Mouse (Mus musculus) hindbrain, postnatal 0 days (tissue): ENCODE results near the gene Muc3. TPM values are rescaled to one million over a fixed set of nuclear protein-coding genes. Genes with fewer than 3 reads are reported as not detected.

Source experiments
- ATAC-seq: fragments of 200-750 bp; cut with Nextera tagmentation; 2 replicates; pipeline ENCODE4 v1.8.0; 2017; ENCODE audit warnings: mild to moderate bottlenecking, moderate TSS enrichment, moderate library complexity
- DNase-seq: peaks from one replicate; pipeline ENCODE4 v3.0.0-alpha.2; 2015; ENCODE audit warnings: low spot score
- H3K27ac ChIP-seq: fragments of 300-500 bp; sonication (generic); 2 replicates; pipeline ENCODE4 v1.5.1; 2014; ENCODE audit warnings: mild to moderate bottlenecking
- H3K27me3 ChIP-seq: fragments of 300-500 bp; sonication (generic); 2 replicates; pipeline ENCODE4 v1.6.1; 2014; ENCODE audit warnings: low read length, mixed read lengths; ENCODE audit not compliant: insufficient read depth
- H3K36me3 ChIP-seq: fragments of 300-500 bp; sonication (generic); 2 replicates; pipeline ENCODE4 v1.6.1; 2014; ENCODE audit warnings: low read length, mixed read lengths; ENCODE audit not compliant: insufficient read depth
- H3K4me1 ChIP-seq: fragments of 300-500 bp; sonication (generic); 2 replicates; pipeline ENCODE4 v1.6.1; 2014; ENCODE audit warnings: antibody characterized with exemption, low read length, mixed read lengths; ENCODE audit not compliant: insufficient read depth
- H3K4me2 ChIP-seq: fragments of 300-500 bp; sonication (generic); 2 replicates; pipeline ENCODE4 v1.6.1; 2014; ENCODE audit warnings: low read depth, mild to moderate bottlenecking, low read length, moderate library complexity, mixed read lengths
- H3K4me3 ChIP-seq: fragments of 300-500 bp; sonication (generic); 2 replicates; pipeline ENCODE4 v1.5.1; 2014; ENCODE audit warnings: low read length
- H3K9ac ChIP-seq: fragments of 300-500 bp; sonication (generic); replicated peaks from 2 replicates; pipeline ENCODE4 v1.6.1; 2014; ENCODE audit warnings: mild to moderate bottlenecking, low read length, moderate library complexity, mixed read lengths
- H3K9me3 ChIP-seq: fragments of 300-500 bp; sonication (generic); 2 replicates; pipeline ENCODE4 v1.6.1; 2016; ENCODE audit warnings: low read length, mixed read lengths
- CTCF ChIP-seq: IDR thresholded peaks from 2 replicates; pipeline ENCODE4 v1.5.1; 2016; ENCODE audit warnings: antibody characterized with exemption, control low read depth, low read depth
- WGBS: fragments of 180-500 bp; shearing (Covaris S2); extraction: QIAGEN DNeasy Blood & Tissue Kit; methylation state at CpG from one replicate; pipeline ENCODE4 v1.1.7; 2014; 5-methylcytosine and 5-hydroxymethylcytosine counted together
- polyA plus RNA-seq: library from polyadenylated mRNA; unstranded; fragments of >200 nt; fragmentation: Nextera tagmentation; extraction: Ambion mirVana; gene quantifications from 2 replicates; pipeline ENCODE4 v1.2.1, GENCODE M21; 2015
- total RNA-seq: library from RNA; depleted of rRNA; stranded (reverse); fragments of >200 nt; gene quantifications from 2 replicates; pipeline ENCODE4 v1.2.3, GENCODE M21; 2014

Gene Muc3
- total and polyA plus RNA-seq, 2 experiments from 2014 or later: not detected

DNA sequence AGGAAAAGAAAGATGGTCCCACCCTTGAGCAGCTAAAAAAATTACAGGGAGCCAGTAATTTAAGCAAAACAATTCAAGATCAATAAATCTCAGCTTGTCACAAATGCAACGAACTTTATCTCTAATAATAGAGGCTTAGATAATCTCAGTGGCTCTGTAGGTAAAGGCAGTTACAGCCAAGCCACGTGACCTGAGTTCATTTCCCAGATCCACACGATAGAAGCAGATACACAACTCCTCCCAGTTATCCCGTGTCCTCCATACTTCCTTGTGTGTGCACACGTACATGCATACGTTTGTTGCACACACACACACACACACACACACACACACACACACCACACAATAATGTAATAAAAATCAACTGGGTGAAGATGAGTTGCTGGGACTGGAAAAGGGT, 24.8 kb upstream of the Muc3 start:
- no peaks in the 10 kb centered on the region for H3K36me3 ChIP-seq
- no peaks in the 10 kb centered on the region for H3K27me3 ChIP-seq
- H3K9me3 ChIP-seq: 0 out of 2 replicates have a peak, but pooled peaks cover under 1% of the 10 kb centered on the region
- DNase-seq: no peak
- no peak overlapping the region for H3K27ac ChIP-seq
- H3K4me3 ChIP-seq: no peak overlapping the region
- no peaks in the 10 kb centered on the region for H3K4me1 ChIP-seq
- H3K4me2 ChIP-seq: no peak overlapping the region
- WGBS: 79% methylated on average over 6 of the region's 6 CpGs
- TF ChIP-seq CTCF: no peak
- ATAC-seq: no peak
- no peak overlapping the region for H3K9ac ChIP-seq

DNA sequence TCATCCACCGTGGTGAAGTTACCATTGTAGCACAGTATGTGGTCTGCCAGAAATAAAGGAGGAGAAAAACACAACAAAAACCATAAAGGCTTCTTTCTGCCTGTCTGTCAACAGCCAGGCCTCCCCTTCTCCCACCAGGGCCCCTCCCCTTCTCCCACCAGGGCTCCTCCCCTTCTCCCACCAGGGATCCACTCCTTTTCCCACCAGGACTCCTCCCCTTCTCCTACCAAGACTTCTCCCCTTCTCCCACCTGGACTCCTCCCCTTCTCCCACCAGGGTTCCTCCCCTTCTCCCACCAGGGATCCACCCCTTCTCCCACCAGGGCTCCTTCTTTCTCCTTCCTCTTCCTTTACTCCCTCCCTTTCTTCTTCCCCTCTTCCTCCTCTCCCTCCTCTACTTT, 23.5 kb upstream of the Muc3 start:
- H3K4me3 ChIP-seq: no peak overlapping the region
- no peaks in the 10 kb centered on the region for H3K27me3 ChIP-seq
- no peaks in the 10 kb centered on the region for H3K4me1 ChIP-seq
- no peaks in the 10 kb centered on the region for H3K36me3 ChIP-seq
- DNase-seq (no peak), ATAC-seq (no peak)
- WGBS: 0% methylated on average over 1 of the region's 1 CpGs
- no peak overlapping the region for H3K27ac ChIP-seq
- H3K9me3 ChIP-seq: no peaks in the 10 kb centered on the region
- TF ChIP-seq CTCF: no peak
- H3K4me2 ChIP-seq: no peak overlapping the region
- no peak overlapping the region for H3K9ac ChIP-seq

DNA sequence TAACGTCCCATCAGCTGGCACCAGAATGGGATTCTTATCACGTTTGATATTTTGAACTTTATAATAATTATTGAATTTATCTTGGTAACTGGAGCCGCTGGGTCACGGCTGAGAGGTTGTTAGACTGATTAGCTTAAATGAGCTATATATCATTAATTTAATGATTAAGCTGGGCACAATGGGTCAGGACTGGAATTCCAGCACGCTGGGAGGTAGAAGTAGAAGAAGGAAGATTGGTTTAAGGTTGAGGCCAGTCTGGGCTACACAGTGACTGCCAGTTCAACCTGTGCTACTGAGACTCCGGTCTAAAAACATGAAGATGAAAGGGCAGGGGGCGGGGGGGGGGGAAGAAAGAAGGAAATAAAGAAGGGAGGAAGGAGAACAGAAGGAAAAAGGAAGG, 22.4 kb upstream of the Muc3 start:
- ATAC-seq: no peak
- H3K9me3 ChIP-seq: no peaks in the 10 kb centered on the region
- no peak for TF ChIP-seq CTCF
- no peaks in the 10 kb centered on the region for H3K36me3 ChIP-seq
- no peaks in the 10 kb centered on the region for H3K27me3 ChIP-seq
- no peak overlapping the region for H3K9ac ChIP-seq
- WGBS: 67% methylated on average over 7 of the region's 7 CpGs
- no peak overlapping the region for H3K4me2 ChIP-seq
- H3K4me1 ChIP-seq: no peaks in the 10 kb centered on the region
- no peak for DNase-seq
- no peak overlapping the region for H3K27ac ChIP-seq
- no peak overlapping the region for H3K4me3 ChIP-seq

DNA sequence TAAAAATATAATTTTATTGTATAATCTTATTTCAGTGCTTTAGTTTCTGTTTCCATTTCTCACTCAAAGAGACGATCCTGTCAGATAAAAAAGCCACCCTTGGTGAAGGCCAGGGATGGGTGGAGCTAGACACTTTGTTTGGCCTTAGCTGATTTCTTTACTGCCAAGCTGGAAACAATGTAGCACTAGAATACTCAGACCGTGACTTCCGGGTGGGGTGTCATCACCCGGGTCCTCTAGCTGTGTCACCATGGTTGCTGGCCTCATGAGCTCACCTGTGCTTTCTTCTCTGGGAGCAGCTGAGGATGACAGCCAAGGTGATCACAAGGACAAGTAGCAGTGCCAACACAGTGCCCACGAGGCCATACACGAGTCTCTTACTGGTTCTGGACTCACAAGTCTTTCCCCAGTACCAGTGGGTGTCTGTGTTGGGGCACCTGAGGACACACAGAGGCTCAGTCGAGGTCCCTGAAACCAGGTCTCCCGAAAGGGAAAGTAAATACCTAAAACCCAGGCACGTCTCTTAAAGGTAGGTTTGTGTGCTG, 21.8 kb upstream of the Muc3 start:
- ATAC-seq: no peak
- no peaks in the 10 kb centered on the region for H3K27me3 ChIP-seq

DNA sequence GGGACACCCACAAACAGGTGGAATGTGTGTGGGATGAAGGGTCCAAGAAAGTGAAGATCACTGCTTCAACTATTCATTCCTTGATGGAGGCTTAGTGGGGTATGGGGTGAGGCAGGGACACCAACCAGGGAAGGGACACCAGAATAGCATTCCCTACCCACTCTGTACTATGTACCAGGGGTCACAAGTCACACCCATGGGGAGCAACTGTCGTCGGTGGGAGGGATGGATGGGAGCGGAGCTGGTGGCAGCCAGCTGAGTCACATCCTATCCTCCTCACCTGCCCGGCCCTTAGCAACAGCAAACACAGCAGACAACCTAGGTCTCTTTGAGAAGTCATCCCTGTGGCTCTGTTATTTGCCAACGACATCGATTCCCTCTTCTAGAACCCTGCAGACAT, 18.4 kb upstream of the Muc3 start:
- WGBS: 76% methylated on average over 6 of the region's 6 CpGs
- no peak for TF ChIP-seq CTCF
- H3K4me2 ChIP-seq: no peak overlapping the region
- H3K27ac ChIP-seq: no peak overlapping the region
- ATAC-seq: no peak
- no peaks in the 10 kb centered on the region for H3K27me3 ChIP-seq
- no peak for DNase-seq
- H3K9me3 ChIP-seq: no peaks in the 10 kb centered on the region
- no peaks in the 10 kb centered on the region for H3K4me1 ChIP-seq
- H3K4me3 ChIP-seq: no peak overlapping the region
- H3K9ac ChIP-seq: no peak overlapping the region
- H3K36me3 ChIP-seq: no peaks in the 10 kb centered on the region

More for the DNA sequence above, 21.8 kb upstream of the Muc3 start:
- 72% methylated on average over 9 of the region's 9 CpGs for WGBS
- Histone ChIP-seq H3K4me3 (no peak overlapping the region), H3K27ac (no peak overlapping the region), H3K9ac (no peak overlapping the region), H3K4me1 (no peaks in the 10 kb centered on the region), H3K9me3 (no peaks in the 10 kb centered on the region), H3K36me3 (no peaks in the 10 kb centered on the region), H3K4me2 (no peak overlapping the region)
- no peak for TF ChIP-seq CTCF
- no peak for DNase-seq

DNA sequence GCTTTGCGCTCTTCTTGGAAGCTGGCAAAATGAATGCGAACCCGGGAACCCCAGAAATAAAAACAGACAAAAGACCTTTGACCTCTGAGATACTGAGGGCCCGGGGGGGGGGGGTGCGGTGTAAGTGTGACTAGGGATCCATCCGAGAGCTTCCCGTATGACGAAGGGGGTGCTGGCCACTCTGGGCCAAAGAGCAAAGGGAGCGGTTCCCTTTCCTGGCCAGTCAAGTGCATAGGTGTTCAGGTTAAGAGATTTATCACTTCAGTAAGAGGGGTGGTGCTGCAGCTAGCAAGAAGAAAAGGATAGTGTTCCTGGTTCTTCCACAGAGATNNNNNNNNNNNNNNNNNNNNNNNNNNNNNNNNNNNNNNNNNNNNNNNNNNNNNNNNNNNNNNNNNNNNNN, 16.9 kb upstream of the Muc3 start:
- H3K4me1 ChIP-seq: no peaks in the 10 kb centered on the region
- no peaks in the 10 kb centered on the region for H3K36me3 ChIP-seq
- ATAC-seq: no peak
- H3K27ac ChIP-seq: no peak overlapping the region
- no peak overlapping the region for H3K4me2 ChIP-seq
- H3K27me3 ChIP-seq: no peaks in the 10 kb centered on the region
- 79% methylated on average over 9 of the region's 9 CpGs for WGBS
- H3K4me3 ChIP-seq: no peak overlapping the region
- no peaks in the 10 kb centered on the region for H3K9me3 ChIP-seq
- H3K9ac ChIP-seq: no peak overlapping the region
- no peak for TF ChIP-seq CTCF
- DNase-seq: no peak

DNA sequence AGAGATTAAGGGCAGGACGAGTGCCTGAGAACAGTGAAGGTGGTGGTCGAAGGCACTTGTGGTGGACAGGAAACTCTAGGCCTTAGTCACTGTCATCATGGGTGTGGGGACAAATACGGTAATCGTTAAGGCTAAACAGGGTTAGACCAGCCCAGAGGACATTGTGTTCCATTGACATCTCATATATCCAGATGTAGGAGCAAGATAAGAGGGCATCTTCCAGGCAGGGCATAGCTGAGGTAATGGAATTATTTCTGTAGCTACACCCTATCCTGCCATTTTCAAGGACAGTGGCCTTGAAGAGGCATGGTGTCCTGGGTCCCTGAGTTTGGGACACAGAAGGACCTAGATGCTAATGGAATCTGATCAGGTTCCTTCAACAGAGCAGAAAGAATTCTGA, 12.7 kb upstream of the Muc3 start:
- Histone ChIP-seq H3K9ac (no peak overlapping the region), H3K4me1 (no peaks in the 10 kb centered on the region), H3K36me3 (no peaks in the 10 kb centered on the region), H3K27ac (no peak overlapping the region), H3K4me3 (no peak overlapping the region), H3K9me3 (no peaks in the 10 kb centered on the region), H3K4me2 (no peak overlapping the region), H3K27me3 (no peaks in the 10 kb centered on the region)
- no peak for TF ChIP-seq CTCF
- WGBS: 71% methylated on average over 4 of the region's 4 CpGs
- ATAC-seq (no peak), DNase-seq (no peak)
